Mouse (Mus musculus) embryo, embryonic 11.5 days (tissue): ENCODE data around the gene Sptlc3.

Source experiments
- DNase-seq: peaks from one replicate; pipeline ENCODE4 v3.0.0-alpha.2; 2012; ENCODE audit warnings: low read depth, low spot score

Sptlc3 gene

DNA sequence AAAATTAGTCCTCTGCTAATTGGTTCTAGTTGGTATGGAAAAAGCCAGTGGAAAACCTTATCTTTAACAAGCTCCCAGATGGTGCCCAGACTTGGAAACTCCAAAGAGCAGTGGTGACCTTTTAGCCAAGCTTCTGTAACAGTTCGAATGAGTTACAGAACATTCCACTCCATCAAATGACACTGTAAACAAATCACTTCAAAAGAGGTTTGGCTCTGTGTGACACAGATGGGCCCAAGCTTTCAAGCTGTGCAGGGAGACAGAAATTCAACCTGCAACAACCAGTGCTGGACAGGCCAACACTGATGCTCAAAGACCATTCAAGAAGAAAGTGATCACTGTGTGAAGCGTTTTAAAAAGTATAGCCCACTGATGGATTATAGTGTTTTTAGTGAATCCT, 144.1 kb downstream of the Sptlc3 start:
- no peak for DNase-seq

GRCm38 (mm10) chr2:139641757-139642385, 148.2 kb downstream of the Sptlc3 start:
- DNase-seq, result no peak

- DNase-seq, result no peak
Measured at GRCm38 (mm10) chr2:139649518-139649917, 155.8 kb downstream of the Sptlc3 start.

DNA sequence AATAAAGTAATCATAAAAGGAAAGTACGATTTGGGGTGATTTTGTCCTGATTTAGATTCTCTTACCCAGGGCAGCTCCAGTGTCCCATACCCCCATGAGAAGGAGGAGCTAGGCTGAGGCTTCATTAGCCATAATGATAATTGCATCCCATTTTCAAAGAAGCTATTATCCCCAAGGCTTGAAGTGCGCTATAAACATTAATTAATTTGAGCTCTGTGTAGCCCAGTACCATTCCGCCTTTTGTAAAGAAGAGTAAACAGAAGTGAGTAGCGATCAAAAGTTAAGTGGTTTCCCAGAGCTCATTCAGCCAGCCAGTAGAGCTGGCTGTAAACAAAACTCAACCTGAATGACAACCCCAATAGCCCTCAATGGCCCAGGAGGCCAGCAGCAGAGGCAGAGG, 163.0 kb downstream of the Sptlc3 start:
- DNase-seq, result no peak

DNA sequence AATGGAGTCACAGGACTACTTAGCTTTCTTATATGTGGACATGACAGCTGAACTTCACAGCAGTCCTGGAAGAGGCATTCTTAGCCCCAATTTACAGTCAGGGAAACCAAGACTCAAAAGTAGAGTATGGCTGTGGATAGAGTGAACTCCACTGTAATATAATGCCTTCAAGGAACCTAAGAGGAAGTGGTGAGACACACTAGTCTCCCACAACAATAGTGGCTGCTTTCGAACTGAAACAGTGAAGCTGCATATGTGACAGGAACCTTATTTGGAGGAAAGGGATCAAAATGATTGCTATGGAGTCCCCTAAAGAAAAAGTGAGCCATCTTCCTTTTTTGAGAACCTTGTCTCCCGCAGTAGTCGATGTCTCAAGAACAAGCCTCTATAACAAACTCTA, 178.1 kb downstream of the Sptlc3 start:
- DNase-seq, result no peak

GRCm38 (mm10) chr2:139672371-139672770, 178.7 kb downstream of the Sptlc3 start:
- no peak for DNase-seq

DNA sequence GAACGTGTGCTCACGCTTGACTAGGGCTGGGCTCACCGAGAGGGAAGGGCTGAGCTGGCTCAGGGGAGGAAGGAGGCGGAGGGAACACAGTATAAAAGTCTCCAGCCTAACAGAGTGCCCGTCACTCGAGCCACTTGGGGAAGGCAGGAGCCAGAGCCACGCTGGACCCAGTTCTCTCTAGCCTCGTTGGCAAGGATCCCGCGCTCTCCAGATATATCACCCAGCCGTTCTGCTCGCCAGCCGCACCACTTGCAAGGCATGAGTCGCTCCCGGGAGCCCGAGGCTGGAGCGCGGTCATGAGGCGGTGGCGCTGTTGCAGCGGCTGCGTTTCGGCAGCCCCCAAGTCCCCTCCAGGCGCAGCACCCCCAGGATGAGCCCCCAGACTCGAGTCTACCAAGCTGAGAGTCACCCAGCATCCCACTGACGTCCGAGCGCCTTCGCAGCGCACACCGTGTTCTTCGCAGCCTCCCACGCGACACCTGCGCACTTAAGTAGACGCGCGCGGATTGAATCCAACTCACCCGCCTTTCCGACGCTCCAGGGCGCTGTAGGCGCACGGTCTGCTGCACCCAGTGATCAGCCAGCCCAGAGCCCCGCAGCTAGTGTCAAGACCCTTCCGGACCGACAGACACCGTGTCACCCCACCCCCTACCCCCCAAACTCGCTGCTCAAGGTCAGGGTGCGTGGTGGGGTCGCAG, 183.5 kb downstream of the Sptlc3 start:
- peak; percentile 40 for DNase-seq

GRCm38 (mm10) chr2:139677809-139678274, 184.1 kb downstream of the Sptlc3 start, which contains the start of gene Ism1:
Gene Ism1 (plus strand): TSS chr2:139678178.
- peak; percentile 37 for DNase-seq

GRCm38 (mm10) chr2:139678275-139679140, 184.8 kb downstream of the Sptlc3 start:
- DNase-seq, result peak; percentile 36

DNA sequence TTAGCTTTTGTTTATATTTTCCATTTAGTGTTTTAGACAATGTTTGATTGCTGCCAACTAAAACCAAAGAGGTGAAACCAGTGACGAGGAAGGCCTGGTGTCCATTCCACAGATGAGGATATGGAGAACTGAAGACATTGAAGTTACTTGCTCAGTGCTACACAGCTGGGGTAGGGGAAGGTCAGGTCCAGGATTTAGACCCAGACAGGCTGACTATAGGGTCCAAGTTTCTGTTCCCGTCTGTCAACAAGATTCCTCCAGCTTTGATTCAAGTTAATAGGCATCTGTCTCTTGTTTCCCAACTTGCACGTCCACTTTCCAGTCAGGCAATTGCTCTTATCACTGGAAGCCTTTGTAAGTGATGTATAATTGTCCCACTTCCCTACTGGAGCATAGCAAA, 188.8 kb downstream of the Sptlc3 start:
- DNase-seq, result no peak
